Mouse (Mus musculus) ovary, adult 2 months (tissue): ENCODE measurements around the gene Gm45783. TPM values are rescaled to one million over a fixed set of nuclear protein-coding genes. Genes with fewer than 3 reads are reported as not detected.

Source experiments
- polyA plus RNA-seq: library from polyadenylated mRNA; depleted of rRNA; stranded (reverse); fragments of >200 nt; gene quantifications from 2 replicates; pipeline ENCODE4 v1.2.3, GENCODE M21; 2012; rRNA removed

The Gm45783 gene
- not detected in 2 replicates for polyA plus RNA-seq

GRCm38 (mm10) chr7:7374431-7374830 lies at the start of gene Gm45783:
Gene Gm45783, minus strand, starts transcription at chr7:7374573.

GRCm38 (mm10) chr7:7399603-7400002 lies 25.2 kb upstream of the Gm45783 start, which contains the start of gene Vmn2r31:
Gene Vmn2r31, minus strand, starts transcription at chr7:7399703.

GRCm38 (mm10) chr7:7337509-7337908 lies 36.9 kb downstream of the Gm45783 start, which contains the start of gene Vmn2r30:
Gene Vmn2r30, minus strand, starts transcription at chr7:7337609.

Other genes with a start within 250 kb of the Gm45783 start
- gene Zfp773, start 237.8 kb downstream of the Gm45783 start, polyA plus RNA-seq, result 0.05 and 0.16 TPM in 2 replicates
- gene Zfp418, start 203.2 kb downstream of the Gm45783 start, polyA plus RNA-seq, result 0.47 and 0.49 TPM in 2 replicates
- 1.1 and 1.9 TPM in 2 replicates for gene Zfp772, start 164.6 kb downstream of the Gm45783 start, polyA plus RNA-seq
- 0.18 and 0.27 TPM in 2 replicates for gene Vmn2r29, start 127.2 kb downstream of the Gm45783 start, polyA plus RNA-seq
- 0.60 and 0.87 TPM in 2 replicates for gene Gm45844, start 96.3 kb downstream of the Gm45783 start, polyA plus RNA-seq
- gene Clcn4, start 73.7 kb downstream of the Gm45783 start, polyA plus RNA-seq, result 32.5 and 43.1 TPM in 2 replicates
- gene Vmn2r30, start 37.0 kb downstream of the Gm45783 start, polyA plus RNA-seq, result not detected in 2 replicates
- gene Vmn2r31, start 25.1 kb upstream of the Gm45783 start, polyA plus RNA-seq, result not detected in 2 replicates
- gene Vmn2r32, start 105.4 kb upstream of the Gm45783 start, polyA plus RNA-seq, result not detected in 2 replicates
- not detected in 2 replicates for gene Vmn2r33, start 192.2 kb upstream of the Gm45783 start, polyA plus RNA-seq